Mouse (Mus musculus) hindbrain, embryonic 15.5 days (tissue): ENCODE results near the gene Fgfr2. TPM values are rescaled to one million over a fixed set of nuclear protein-coding genes. Genes with fewer than 3 reads are reported as not detected.
"Not testable (repeated sequence)": the region's sequence is repeated elsewhere in the genome, so short reads cannot be mapped to it uniquely, and the experiment has no call there.

Experiments
- ATAC-seq: fragments of 200-750 bp; cut with Nextera tagmentation; 2 replicates; pipeline ENCODE4 v1.8.0; 2017; ENCODE audit warnings: low read depth, moderate number of reproducible peaks, moderate TSS enrichment; ENCODE audit not compliant: low FRiP score
- H3K27ac ChIP-seq: fragments of 300-500 bp; sonication (generic); replicated peaks from 2 replicates; pipeline ENCODE4 v1.5.1; 2015; ENCODE audit warnings: mild to moderate bottlenecking, inconsistent platforms
- H3K27me3 ChIP-seq: fragments of 300-500 bp; sonication (generic); 2 replicates; pipeline ENCODE4 v1.6.1; 2015; ENCODE audit warnings: control low read depth, inconsistent platforms
- H3K36me3 ChIP-seq: fragments of 300-500 bp; sonication (generic); 2 replicates; pipeline ENCODE4 v1.6.1; 2015; ENCODE audit warnings: control low read depth, inconsistent platforms
- H3K4me1 ChIP-seq: fragments of 300-500 bp; sonication (generic); replicated peaks from 2 replicates; pipeline ENCODE4 v1.6.1; 2015; ENCODE audit warnings: control low read depth, inconsistent platforms
- H3K4me2 ChIP-seq: fragments of 300-500 bp; sonication (generic); 2 replicates; pipeline ENCODE4 v1.6.1; 2015; ENCODE audit warnings: moderate library complexity, mild to moderate bottlenecking, inconsistent platforms
- H3K4me3 ChIP-seq: fragments of 300-500 bp; sonication (generic); 2 replicates; pipeline ENCODE4 v1.5.1; 2015; ENCODE audit warnings: mild to moderate bottlenecking, inconsistent platforms
- H3K9ac ChIP-seq: fragments of 300-500 bp; sonication (generic); 2 replicates; pipeline ENCODE4 v1.6.1; 2015; ENCODE audit warnings: inconsistent platforms
- H3K9me3 ChIP-seq: fragments of 300-500 bp; sonication (generic); 2 replicates; pipeline ENCODE4 v1.6.1; 2016; ENCODE audit warnings: control low read depth, inconsistent platforms
- WGBS: fragments of 180-500 bp; shearing (Covaris S2); methylation state at CpG from one replicate; pipeline ENCODE4 v1.1.7; 2015; 5-methylcytosine and 5-hydroxymethylcytosine counted together
- polyA plus RNA-seq: library from polyadenylated mRNA; unstranded; fragments of >200 nt; fragmentation: Nextera tagmentation; extraction: Ambion mirVana; gene quantifications from 2 replicates; pipeline ENCODE4 v1.2.1, GENCODE M21; 2015

The Fgfr2 gene
- polyA plus RNA-seq, 1 experiment from 2014 or later = 28.5 TPM

DNA sequence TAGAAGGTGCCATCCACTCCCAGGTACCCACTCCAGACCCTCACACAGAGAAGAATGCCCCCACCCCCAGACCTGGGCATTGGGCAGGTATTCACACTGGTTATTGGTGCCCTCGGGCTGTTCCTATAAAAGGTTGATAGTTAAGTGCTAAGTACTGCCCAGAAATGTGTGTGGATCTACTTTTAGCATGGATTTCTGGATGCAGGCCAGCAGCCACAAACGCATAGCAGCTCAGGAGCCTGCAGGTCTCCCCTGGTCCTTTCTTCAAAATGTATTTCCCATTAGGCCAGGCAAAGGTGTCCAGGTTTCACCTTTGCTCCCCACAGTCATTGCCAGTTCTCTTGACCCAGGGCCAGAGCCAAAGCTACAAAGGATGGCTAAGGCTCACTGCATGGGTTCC lies 614.0 kb downstream of the Fgfr2 start:
- WGBS = 87% methylated on average over 2 of the region's 2 CpGs
- Histone ChIP-seq H3K27me3 (no peaks in the 10 kb centered on the region), H3K4me2 (no peak overlapping the region), H3K9me3 (no peaks in the 10 kb centered on the region), H3K36me3 (no peaks in the 10 kb centered on the region), H3K4me3 (no peak overlapping the region), H3K4me1 (no peaks in the 10 kb centered on the region), H3K27ac (no peak overlapping the region), H3K9ac (no peak overlapping the region)
- ATAC-seq = no peak

DNA sequence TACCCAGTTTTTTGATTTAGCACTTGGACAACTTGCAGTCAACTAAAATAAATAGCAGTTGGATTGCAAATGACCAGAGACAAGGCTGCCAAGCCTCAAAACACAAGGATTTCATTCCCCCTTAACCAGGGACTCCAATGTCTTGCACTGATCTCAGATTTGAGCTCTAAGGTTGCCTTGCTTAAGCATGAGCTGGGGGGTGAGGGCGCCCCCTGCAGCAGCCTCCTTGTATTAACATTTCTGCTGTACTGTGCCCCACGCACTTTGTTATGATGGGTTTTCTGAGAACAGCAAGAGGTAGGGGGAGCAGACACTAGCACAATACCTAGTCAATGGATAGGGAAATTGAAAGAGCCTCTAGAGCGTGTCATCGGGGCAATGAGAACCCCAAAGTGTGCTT lies 615.8 kb downstream of the Fgfr2 start:
- 55% methylated on average over 4 of the region's 4 CpGs for WGBS
- no peaks in the 10 kb centered on the region for H3K36me3 ChIP-seq
- H3K4me3 ChIP-seq = no peak overlapping the region
- H3K27ac ChIP-seq = no peak overlapping the region
- ATAC-seq = no peak
- no peak overlapping the region for H3K4me2 ChIP-seq
- no peak overlapping the region for H3K9ac ChIP-seq
- no peaks in the 10 kb centered on the region for H3K27me3 ChIP-seq
- H3K4me1 ChIP-seq = no peaks in the 10 kb centered on the region; the same call in 1 of the 2 replicates
- H3K9me3 ChIP-seq = no peaks in the 10 kb centered on the region

DNA sequence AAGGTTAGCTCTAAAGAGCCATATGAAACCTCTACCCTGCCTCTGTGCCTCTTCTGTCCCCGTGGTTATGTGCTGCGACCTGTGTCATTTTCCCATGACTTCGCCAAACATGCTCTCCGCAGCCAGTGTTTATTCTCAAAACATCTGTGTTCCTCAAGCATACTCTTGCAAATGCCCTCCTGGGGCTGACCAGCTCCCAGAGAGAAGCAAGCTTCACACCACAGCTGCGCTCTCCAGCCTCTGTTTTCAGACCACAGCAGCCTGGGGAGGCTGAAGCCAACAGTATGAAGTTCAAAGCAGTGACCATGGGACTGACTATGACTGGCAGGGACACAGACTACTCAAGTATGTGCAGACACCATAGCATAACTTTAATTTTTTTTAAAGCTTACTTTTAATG lies 616.9 kb downstream of the Fgfr2 start:
- H3K4me3 ChIP-seq = no peak overlapping the region
- WGBS = 54% methylated on average over 5 of the region's 5 CpGs
- no peaks in the 10 kb centered on the region for H3K9me3 ChIP-seq
- no peaks in the 10 kb centered on the region for H3K36me3 ChIP-seq
- no peaks in the 10 kb centered on the region; the same call in 1 of the 2 replicates for H3K4me1 ChIP-seq
- H3K27me3 ChIP-seq = no peaks in the 10 kb centered on the region
- no peak overlapping the region for H3K9ac ChIP-seq
- ATAC-seq = no peak
- H3K27ac ChIP-seq = no peak overlapping the region
- no peak overlapping the region for H3K4me2 ChIP-seq

DNA sequence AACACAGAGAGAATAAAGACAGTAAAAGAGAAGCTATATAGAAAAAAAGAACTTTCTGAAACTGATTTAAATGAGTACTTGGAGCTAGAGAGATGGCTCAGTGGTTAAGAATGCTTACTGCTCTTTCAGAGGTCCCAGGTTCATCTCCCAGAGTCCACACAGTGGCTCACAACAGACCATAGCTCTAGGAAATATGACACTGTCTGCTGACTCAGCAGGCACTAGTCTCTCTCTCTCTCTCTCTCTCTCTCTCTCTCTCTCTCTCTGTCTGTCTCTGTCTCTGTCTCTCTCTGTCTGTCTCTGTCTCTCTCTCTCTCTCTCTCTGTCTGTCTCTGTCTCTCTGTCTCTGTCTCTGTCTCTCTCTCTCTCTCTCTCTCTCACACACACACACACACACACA lies 620.7 kb downstream of the Fgfr2 start:
- not testable (repeated sequence) for H3K27ac ChIP-seq, H3K36me3 ChIP-seq, H3K4me2 ChIP-seq, H3K4me3 ChIP-seq, H3K9me3 ChIP-seq, H3K9ac ChIP-seq, ATAC-seq, H3K27me3 ChIP-seq, H3K4me1 ChIP-seq

DNA sequence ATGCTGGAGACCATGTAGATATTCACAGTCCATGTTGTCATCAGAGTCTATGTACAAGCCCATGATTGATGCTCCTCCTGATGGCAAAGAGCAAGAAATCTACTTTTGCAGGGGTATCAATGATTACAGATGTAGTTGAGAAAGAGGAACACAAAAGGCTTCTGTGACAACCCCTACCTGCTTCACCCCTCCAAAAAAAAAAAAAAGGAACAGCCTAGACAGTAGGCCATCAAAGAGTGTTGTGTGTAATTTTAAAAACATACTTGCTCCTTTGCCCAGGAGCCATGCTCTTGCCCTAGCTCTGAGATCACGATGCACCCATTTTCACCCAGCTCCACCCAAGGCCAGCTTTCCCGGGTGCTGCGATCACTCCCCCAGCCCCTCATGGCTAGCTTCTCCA lies 626.0 kb downstream of the Fgfr2 start:
- no peak for ATAC-seq
- Histone ChIP-seq H3K4me3 (no peak overlapping the region), H3K36me3 (no peaks in the 10 kb centered on the region), H3K9ac (no peak overlapping the region), H3K9me3 (no peaks in the 10 kb centered on the region), H3K4me2 (no peak overlapping the region), H3K27me3 (no peaks in the 10 kb centered on the region), H3K27ac (no peak overlapping the region), H3K4me1 (0 out of 2 replicates have a peak, but pooled peaks cover 5% of the 10 kb centered on the region)
- WGBS = 97% methylated on average over 3 of the region's 3 CpGs

DNA sequence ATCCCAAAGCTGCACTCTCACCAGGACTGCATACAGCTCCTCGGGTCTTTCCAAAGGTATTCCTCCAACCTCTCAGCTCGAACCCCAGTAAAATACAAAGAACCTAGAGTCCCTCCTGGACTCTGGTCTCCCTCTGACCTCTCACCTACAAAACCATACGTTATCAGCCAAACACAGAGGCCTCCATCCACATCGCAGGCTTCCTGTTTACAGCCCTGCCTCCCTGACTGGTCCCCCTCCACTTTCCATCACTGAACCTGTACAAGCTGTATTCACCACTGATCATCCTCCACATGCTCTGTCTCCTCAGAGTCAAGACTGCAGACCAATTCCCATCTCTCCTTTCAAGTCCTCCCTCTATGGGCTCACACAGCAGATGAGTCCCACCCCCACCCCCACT lies 628.9 kb downstream of the Fgfr2 start:
- H3K27ac ChIP-seq = no peak overlapping the region
- no peak overlapping the region for H3K4me2 ChIP-seq
- WGBS = 74% methylated on average over 4 of the region's 4 CpGs
- no peaks in the 10 kb centered on the region for H3K36me3 ChIP-seq
- peaks cover 16% of the 10 kb centered on the region; the same call in 1 of the 2 replicates for H3K4me1 ChIP-seq
- no peak overlapping the region for H3K4me3 ChIP-seq
- H3K9me3 ChIP-seq = no peaks in the 10 kb centered on the region
- no peak for ATAC-seq
- H3K9ac ChIP-seq = no peak overlapping the region
- H3K27me3 ChIP-seq = no peaks in the 10 kb centered on the region

DNA sequence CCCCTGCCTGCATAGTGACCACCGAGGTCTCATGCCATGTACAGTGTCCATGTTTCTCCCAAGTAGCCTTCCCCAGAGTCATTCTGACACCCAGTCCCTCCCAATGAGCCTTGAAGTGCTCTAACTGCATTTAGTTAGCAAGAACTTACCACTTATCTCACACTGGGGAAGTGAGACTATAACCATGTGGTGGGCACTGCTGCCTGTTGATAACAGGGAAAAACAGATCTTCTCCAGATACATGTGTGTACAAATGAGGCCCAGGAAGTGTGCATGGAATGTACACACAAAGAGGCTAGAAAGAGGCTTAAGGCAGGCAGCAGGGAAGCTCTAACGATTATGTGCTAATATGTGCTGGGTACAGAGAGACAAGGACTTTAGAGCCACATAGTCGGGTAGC lies 629.5 kb downstream of the Fgfr2 start:
- peaks cover 16% of the 10 kb centered on the region; the same call in 1 of the 2 replicates for H3K4me1 ChIP-seq
- no peak for ATAC-seq
- H3K27me3 ChIP-seq = no peaks in the 10 kb centered on the region

DNA sequence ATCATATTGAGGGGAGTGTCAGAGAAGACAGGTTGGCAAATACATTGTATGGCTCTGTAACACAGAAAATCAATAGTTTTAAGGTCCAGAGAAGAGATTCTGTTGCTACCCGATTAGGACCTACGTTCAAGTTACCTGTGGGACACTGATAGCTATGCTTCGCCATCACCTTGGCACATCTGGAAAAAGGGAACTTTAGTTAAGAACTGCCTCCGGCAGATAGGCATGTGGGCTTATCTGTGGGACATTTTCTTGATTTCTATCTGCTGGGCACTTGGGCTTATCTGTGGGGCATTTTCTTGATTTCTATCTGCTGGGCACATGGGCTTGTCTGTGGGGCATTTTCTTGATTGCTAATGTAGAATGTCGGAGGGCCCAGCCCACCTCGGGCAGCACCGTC lies 631.2 kb downstream of the Fgfr2 start:
- Histone ChIP-seq H3K4me1 (peaks cover 16% of the 10 kb centered on the region; the same call in 1 of the 2 replicates), H3K27ac (no peak overlapping the region), H3K27me3 (no peaks in the 10 kb centered on the region), H3K4me3 (no peak overlapping the region), H3K36me3 (no peaks in the 10 kb centered on the region), H3K9me3 (no peaks in the 10 kb centered on the region), H3K9ac (no peak overlapping the region), H3K4me2 (no peak overlapping the region)
- 94% methylated on average over 7 of the region's 7 CpGs for WGBS
- ATAC-seq = no peak

More for the DNA sequence above, 629.5 kb downstream of the Fgfr2 start:
- H3K4me2 ChIP-seq = no peak overlapping the region
- H3K9ac ChIP-seq = no peak overlapping the region
- WGBS = 85% methylated on average over 3 of the region's 3 CpGs
- no peak overlapping the region for H3K27ac ChIP-seq
- H3K36me3 ChIP-seq = no peaks in the 10 kb centered on the region
- no peaks in the 10 kb centered on the region for H3K9me3 ChIP-seq
- H3K4me3 ChIP-seq = no peak overlapping the region

DNA sequence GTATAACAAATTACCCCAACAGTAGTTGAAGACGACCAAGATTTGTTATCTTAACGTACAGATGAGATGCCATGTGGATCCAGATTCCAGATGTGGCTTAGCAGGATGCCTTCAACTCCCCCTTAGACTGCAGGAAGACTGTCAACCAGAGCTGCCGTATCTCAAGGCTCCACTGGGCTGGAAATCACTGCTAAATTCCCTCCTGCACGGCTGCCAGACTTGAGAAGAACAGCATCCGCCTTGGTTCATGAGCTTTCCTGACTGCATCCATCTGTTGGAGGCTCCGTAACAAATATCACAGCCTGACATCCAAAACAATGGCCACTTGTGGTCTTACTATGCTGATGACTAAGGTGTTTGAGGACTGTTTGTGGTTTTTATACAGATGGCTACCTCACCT lies 635.8 kb downstream of the Fgfr2 start:
- Histone ChIP-seq H3K4me3 (no peak overlapping the region), H3K9me3 (no peaks in the 10 kb centered on the region), H3K4me2 (no peak overlapping the region), H3K36me3 (no peaks in the 10 kb centered on the region), H3K27ac (no peak overlapping the region), H3K9ac (no peak overlapping the region), H3K4me1 (peaks cover 11% of the 10 kb centered on the region; the same call in 1 of the 2 replicates), H3K27me3 (no peaks in the 10 kb centered on the region)
- WGBS = 61% methylated on average over 6 of the region's 6 CpGs
- no peak for ATAC-seq

DNA sequence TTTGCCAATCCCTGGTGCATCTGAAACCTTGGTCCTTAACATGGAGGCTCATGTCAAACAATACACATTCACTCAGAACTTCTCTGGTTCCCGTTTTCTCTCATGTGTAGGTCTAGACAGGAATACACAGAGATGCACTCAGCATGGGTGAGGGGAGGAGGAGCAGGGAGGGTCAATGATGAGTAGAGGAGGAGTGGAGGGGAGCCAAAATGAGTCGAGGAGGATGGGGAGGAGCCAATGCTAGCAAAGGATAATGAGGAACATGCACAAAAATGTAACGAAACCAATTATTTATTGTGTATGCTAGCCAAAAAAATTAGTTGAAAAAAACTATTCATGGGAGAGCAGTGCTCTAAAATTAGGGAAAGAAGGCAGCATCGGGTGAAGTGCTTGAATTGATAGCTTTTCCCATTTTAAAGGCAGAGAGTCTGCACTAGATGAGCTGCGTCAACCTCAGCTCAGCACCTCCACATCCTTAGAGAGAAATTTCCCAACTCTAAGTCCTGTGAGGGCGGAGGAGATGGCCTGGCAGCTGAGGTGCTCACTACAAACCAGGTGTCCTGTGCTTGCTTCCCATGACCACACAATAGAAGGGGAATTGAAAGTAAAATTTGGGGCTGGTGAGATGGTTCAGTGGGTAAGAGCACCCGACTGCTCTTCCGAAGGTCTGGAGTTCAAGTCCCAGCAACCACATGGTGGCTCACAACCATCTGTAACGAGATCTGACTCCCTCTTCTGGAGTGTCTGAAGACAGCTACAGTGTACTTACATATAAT lies 636.6 kb downstream of the Fgfr2 start:
- ATAC-seq = no peak
- no peaks in the 10 kb centered on the region for H3K27me3 ChIP-seq
- no peak overlapping the region for H3K9ac ChIP-seq
- H3K4me3 ChIP-seq = no peak overlapping the region
- no peaks in the 10 kb centered on the region for H3K9me3 ChIP-seq
- no peak overlapping the region for H3K4me2 ChIP-seq
- WGBS = 85% methylated on average over 9 of the region's 9 CpGs
- peaks cover 11% of the 10 kb centered on the region; the same call in 1 of the 2 replicates for H3K4me1 ChIP-seq
- no peak overlapping the region for H3K27ac ChIP-seq
- H3K36me3 ChIP-seq = no peaks in the 10 kb centered on the region

DNA sequence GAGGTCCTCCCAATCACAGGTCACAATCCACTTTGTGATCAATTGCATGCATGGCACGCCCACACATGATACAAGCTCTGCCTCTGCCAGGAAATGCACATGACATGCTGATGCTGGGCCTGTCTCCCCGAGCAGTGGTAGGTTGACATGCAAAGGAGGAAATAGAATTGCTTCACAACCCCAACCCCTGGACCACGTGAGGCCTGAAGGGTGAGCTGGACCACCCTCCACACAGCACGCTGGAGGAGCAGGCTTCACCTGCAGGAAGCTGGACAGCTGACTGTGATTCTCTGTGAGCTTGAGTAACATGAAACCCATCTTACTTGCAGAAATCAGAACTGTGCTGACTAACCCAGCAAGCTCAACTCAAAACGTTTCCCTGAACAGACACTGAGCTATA lies 638.7 kb downstream of the Fgfr2 start:
- Histone ChIP-seq H3K36me3 (no peaks in the 10 kb centered on the region), H3K4me2 (no peak overlapping the region), H3K4me1 (no peaks in the 10 kb centered on the region), H3K4me3 (no peak overlapping the region), H3K9me3 (no peaks in the 10 kb centered on the region), H3K27me3 (no peaks in the 10 kb centered on the region), H3K9ac (no peak overlapping the region), H3K27ac (no peak overlapping the region)
- no peak for ATAC-seq
- WGBS = 72% methylated on average over 5 of the region's 5 CpGs

DNA sequence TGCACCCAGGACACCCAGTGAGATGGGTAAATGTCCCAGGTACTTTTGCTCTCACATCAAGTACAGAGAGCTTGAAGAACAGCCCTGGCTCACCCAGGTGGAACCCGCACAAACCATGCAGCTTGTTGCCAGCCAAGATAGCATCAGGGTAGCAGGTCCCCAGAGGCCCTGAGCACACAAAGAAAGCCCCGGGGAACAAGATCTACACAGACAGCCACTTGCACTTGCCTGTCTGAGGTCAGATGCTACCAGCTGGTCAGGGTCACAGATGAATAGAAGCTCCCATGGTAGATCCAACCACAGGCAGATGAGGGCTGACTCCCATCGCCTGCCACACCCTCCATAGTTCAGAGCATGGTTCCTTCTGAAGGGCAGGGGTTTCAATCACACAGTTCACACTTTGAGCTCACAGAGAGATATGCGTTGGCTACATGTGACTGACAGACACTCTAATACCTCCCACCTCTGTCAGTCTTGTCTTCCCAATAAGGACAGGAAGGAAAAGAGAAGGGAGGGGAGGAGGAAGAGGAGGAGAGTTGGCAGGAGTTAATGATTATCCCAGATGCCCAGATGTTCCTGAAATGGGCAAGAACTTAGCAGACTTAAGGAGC lies 642.3 kb downstream of the Fgfr2 start:
- Histone ChIP-seq H3K36me3 (no peaks in the 10 kb centered on the region), H3K9me3 (no peaks in the 10 kb centered on the region), H3K27ac (no peak overlapping the region), H3K9ac (no peak overlapping the region), H3K4me2 (no peak overlapping the region), H3K4me3 (no peak overlapping the region), H3K4me1 (peaks cover 12% of the 10 kb centered on the region; the same call in 1 of the 2 replicates), H3K27me3 (no peaks in the 10 kb centered on the region)
- no peak for ATAC-seq
- WGBS = 66% methylated on average over 4 of the region's 4 CpGs
